Mouse (Mus musculus) urinary bladder, adult 18-20 months (tissue): ENCODE data around the gene Stpg2.
"Not testable (repeated sequence)": the region's sequence is repeated elsewhere in the genome, so short reads cannot be mapped to it uniquely, and the experiment has no call there.

Experiments
- DNase-seq, 2 experiments: peaks; one replicate each; pipeline ENCODE4 v3.0.0; 2022; ENCODE audit warnings: low spot score in 2 of 2, mixed read lengths in 2 of 2

The Stpg2 gene

GRCm38 (mm10) chr3:139205444-139205998 lies at the start of gene Stpg2:
Gene Stpg2 (plus strand): TSS chr3:139205694.
- peak; percentile 88 to 95 for DNase-seq

GRCm38 (mm10) chr3:139162146-139162545 lies 43.3 kb upstream of the Stpg2 start:
- no peak for DNase-seq

GRCm38 (mm10) chr3:139162658-139163057 lies 42.8 kb upstream of the Stpg2 start:
- DNase-seq: no peak

- no peak for DNase-seq
Measured at GRCm38 (mm10) chr3:139168510-139169269, 36.8 kb upstream of the Stpg2 start.

- DNase-seq: no peak
Measured at GRCm38 (mm10) chr3:139169740-139170139, 35.8 kb upstream of the Stpg2 start.

- no peak for DNase-seq
Measured at GRCm38 (mm10) chr3:139176936-139177335, 28.6 kb upstream of the Stpg2 start.

- no peak for DNase-seq
Measured at GRCm38 (mm10) chr3:139191541-139191940, 14.0 kb upstream of the Stpg2 start.

- DNase-seq: no peak
Measured at GRCm38 (mm10) chr3:139193917-139194316, 11.6 kb upstream of the Stpg2 start.

GRCm38 (mm10) chr3:139198412-139198811 lies 7.1 kb upstream of the Stpg2 start:
- no peak for DNase-seq

- no peak for DNase-seq
Measured at GRCm38 (mm10) chr3:139200324-139200723, 5.2 kb upstream of the Stpg2 start.

GRCm38 (mm10) chr3:139216945-139217344 lies 11.5 kb downstream of the Stpg2 start:
- DNase-seq: no peak

- no peak for DNase-seq
Measured at GRCm38 (mm10) chr3:139225123-139225522, 19.6 kb downstream of the Stpg2 start.

GRCm38 (mm10) chr3:139226811-139227210 lies 21.3 kb downstream of the Stpg2 start:
- no peak for DNase-seq

- no peak for DNase-seq
Measured at GRCm38 (mm10) chr3:139245219-139245618, 39.7 kb downstream of the Stpg2 start.

- no peak for DNase-seq
Measured at GRCm38 (mm10) chr3:139246508-139246907, 41.0 kb downstream of the Stpg2 start.

- not testable (repeated sequence) for DNase-seq
Measured at GRCm38 (mm10) chr3:139262359-139262758, 56.9 kb downstream of the Stpg2 start.

- no peak for DNase-seq
Measured at GRCm38 (mm10) chr3:139297909-139298308, 92.4 kb downstream of the Stpg2 start.

GRCm38 (mm10) chr3:139308078-139308809 lies 102.8 kb downstream of the Stpg2 start:
- DNase-seq: no peak

GRCm38 (mm10) chr3:139311721-139312120 lies 106.2 kb downstream of the Stpg2 start:
- DNase-seq: no peak

- DNase-seq: no peak
Measured at GRCm38 (mm10) chr3:139380494-139380893, 175.0 kb downstream of the Stpg2 start.

- DNase-seq: no peak
Measured at GRCm38 (mm10) chr3:139397077-139397865, 191.8 kb downstream of the Stpg2 start.

GRCm38 (mm10) chr3:139404673-139405072 lies 199.2 kb downstream of the Stpg2 start:
- no peak for DNase-seq
